Mouse (Mus musculus): Measurements from ENCODE around the gene Cym.

Gene Cym

DNA sequence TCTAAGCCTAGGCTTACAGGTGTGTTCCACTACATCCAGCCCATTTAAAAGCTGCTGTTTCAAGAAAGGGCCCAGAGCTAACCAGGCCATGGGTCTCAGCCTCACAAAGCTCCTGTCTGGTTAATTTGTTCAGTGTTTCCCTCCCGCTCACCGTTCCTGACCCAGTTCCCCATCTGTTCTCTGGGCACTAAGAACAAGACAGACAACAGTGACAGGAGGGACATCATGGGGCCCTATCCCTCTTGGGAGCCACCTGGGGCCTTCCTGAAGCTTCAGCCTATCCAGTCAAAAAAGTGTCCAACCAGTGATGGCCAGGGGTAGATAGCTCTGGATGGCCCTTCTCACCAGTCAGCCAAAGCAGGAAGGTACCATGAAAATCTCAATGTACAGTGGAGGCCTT is 58.8 kb downstream of the Cym start:
- DNase-seq (ENCODE audit: low spot score), result no peak

All from spleen, adult 12 weeks (tissue).